Mouse (Mus musculus): Measurements from ENCODE around the gene Sgsh. TPM values are rescaled to one million over a fixed set of nuclear protein-coding genes. Genes with fewer than 3 reads are reported as not detected.

Gene Sgsh
- polyA plus RNA-seq, 1 experiment, result 3.4 TPM

- peak overlapping the region; percentile 38 for H3K4me3 ChIP-seq (replicated peaks)
- peaks cover 14% of the 10 kb centered on the region for H3K9me3 ChIP-seq
- H3K36me3 ChIP-seq (replicated peaks; ENCODE audit: low read length), result peaks cover 5% of the 10 kb centered on the region
- TF ChIP-seq FLI1 (IDR thresholded peaks at IDR 0.05; ENCODE audit: low read length) (no peak), GATA1 (IDR thresholded peaks at IDR 0.05; ENCODE audit: borderline replicate concordance, low read length) (no peak)
- H3K27me3 ChIP-seq (replicated peaks), result peaks cover 96% of the 10 kb centered on the region
- H3K4me1 ChIP-seq, result peaks cover 55% of the 10 kb centered on the region
Observed at GRCm38 (mm10) chr11:119344865-119345264, 10.5 kb downstream of the Sgsh start.

DNA sequence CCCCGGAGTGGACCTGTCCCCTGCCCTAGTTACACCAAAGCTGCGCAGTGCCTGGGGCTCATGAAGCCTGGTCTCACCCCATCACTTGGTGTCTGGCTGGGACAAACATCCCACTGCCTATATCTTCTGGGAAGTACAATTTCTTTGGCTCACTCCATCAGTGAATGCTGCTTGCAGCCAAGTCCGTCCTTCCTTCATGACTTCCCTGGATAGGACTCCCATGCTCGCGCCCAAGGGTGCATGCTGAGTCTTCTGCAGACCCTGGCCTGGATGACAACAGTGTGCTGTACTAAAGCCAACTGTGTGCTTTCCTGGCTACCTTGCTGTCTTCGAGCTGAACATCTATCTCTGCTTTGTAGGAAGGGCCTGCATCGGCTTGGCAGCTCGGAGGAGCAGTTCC is 11.2 kb downstream of the Sgsh start:
- peaks cover 52% of the 10 kb centered on the region for H3K4me1 ChIP-seq
- peaks cover 5% of the 10 kb centered on the region for H3K36me3 ChIP-seq (replicated peaks; ENCODE audit: low read length)
- H3K9me3 ChIP-seq, result peaks cover 14% of the 10 kb centered on the region
- peaks cover 94% of the 10 kb centered on the region for H3K27me3 ChIP-seq (replicated peaks)
- TF ChIP-seq FLI1 (IDR thresholded peaks at IDR 0.05; ENCODE audit: low read length), result no peak
- H3K4me3 ChIP-seq (replicated peaks), result no peak overlapping the region

DNA sequence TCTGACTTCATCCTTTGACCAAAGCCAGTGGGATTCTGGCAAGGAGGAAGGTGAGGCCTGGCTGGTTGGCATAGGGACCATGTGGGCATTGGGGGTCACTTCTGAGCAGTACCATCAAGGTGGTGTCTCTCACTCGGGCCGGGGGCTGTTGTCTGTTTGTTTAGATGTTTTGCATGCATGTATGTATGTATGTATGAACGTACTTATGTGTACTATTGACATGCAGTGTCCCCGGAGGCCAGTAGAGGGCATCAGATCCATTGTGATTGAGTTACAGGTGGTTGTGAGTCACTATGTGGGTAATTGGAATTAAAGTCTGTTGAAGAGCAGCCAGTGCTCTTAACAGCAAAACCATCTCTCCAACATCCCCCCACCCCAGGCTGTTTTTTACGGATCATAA is 15.7 kb downstream of the Sgsh start:
- Histone ChIP-seq H3K4me3 (replicated peaks) (no peak overlapping the region), H3K36me3 (replicated peaks; ENCODE audit: low read length) (no peaks in the 10 kb centered on the region), H3K4me1 (peaks cover 15% of the 10 kb centered on the region), H3K27me3 (replicated peaks) (peaks cover 91% of the 10 kb centered on the region), H3K9me3 (no peaks in the 10 kb centered on the region)
- TF ChIP-seq FLI1 (IDR thresholded peaks at IDR 0.05; ENCODE audit: low read length), result no peak
- TF ChIP-seq GATA1 (IDR thresholded peaks at IDR 0.05; ENCODE audit: borderline replicate concordance, low read length), result no peak

DNA sequence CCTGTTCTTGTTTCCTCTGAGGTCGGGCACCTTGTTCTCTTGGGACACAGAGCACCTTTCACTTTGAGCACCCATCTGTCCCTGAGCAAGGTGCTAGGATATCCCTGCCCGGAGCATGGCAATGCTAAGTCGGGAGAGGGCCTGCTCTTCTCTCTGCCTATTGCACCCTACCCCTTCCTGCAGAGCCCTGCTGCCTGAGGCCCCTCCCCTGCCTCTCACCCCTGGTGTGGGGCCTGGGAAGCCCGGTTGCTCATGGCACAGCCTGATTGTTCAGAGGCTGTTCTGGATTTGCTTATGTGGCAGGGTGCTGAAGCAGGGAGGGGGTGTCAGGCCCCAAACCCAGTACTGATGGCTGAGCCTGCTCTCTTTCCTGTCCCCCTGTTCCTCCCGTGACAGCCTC is 16.2 kb downstream of the Sgsh start:
- TF ChIP-seq GATA1 (IDR thresholded peaks at IDR 0.05; ENCODE audit: borderline replicate concordance, low read length) (no peak), FLI1 (IDR thresholded peaks at IDR 0.05; ENCODE audit: low read length) (no peak)
- Histone ChIP-seq H3K27me3 (replicated peaks) (peaks cover 89% of the 10 kb centered on the region), H3K9me3 (no peaks in the 10 kb centered on the region), H3K4me1 (peaks cover 10% of the 10 kb centered on the region), H3K4me3 (replicated peaks) (no peak overlapping the region), H3K36me3 (replicated peaks; ENCODE audit: low read length) (no peaks in the 10 kb centered on the region)

DNA sequence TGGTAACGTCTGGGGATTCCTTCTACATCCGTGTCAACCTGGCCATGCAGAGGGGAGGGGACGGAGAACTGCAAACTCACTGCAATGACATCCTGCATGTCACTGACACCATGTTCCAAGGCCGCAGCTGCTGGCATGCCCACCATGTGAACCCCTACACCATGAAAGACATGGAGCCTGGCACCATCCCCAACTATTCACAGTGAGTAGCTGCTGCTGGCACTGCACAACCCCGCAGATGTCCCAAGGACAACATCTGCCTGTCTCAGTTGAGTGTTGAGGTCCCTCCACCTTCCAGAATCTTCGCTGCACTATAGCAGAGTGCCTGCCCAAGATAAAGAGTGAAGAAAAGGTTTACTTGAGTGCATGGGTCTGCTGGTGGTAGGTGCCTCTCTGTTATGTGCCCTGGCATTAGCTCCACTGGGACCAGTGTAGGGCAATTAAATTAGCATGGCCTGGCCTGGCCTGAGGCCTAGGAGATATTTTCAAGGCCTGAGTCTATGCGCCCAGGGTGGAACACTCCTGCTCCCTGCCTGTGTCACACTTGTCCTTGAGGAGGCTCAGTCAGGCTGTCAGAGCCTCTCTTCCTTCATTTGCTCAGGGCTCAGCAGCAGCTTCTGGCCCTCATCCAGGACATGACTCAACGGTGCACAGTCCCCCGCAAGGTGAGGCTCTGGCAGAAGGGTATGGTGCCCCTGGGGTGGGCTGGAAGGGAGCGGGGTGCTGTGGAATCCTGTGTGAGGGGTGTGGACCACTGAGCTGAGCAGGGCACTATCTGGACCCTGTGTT is 16.9 kb downstream of the Sgsh start:
- no peaks in the 10 kb centered on the region for H3K9me3 ChIP-seq
- TF ChIP-seq FLI1 (IDR thresholded peaks at IDR 0.05; ENCODE audit: low read length), result no peak
- TF ChIP-seq GATA1 (IDR thresholded peaks at IDR 0.05; ENCODE audit: borderline replicate concordance, low read length), result no peak
- H3K36me3 ChIP-seq (replicated peaks; ENCODE audit: low read length), result no peaks in the 10 kb centered on the region
- no peak overlapping the region for H3K4me3 ChIP-seq (replicated peaks)
- peaks cover 89% of the 10 kb centered on the region for H3K27me3 ChIP-seq (replicated peaks)
- peaks cover 10% of the 10 kb centered on the region for H3K4me1 ChIP-seq

GRCm38 (mm10) chr11:119331970-119332369 is 23.4 kb downstream of the Sgsh start:
- TF ChIP-seq FLI1 (IDR thresholded peaks at IDR 0.05; ENCODE audit: low read length) (no peak), GATA1 (IDR thresholded peaks at IDR 0.05; ENCODE audit: borderline replicate concordance, low read length) (no peak)
- peaks cover 93% of the 10 kb centered on the region for H3K27me3 ChIP-seq (replicated peaks)

DNA sequence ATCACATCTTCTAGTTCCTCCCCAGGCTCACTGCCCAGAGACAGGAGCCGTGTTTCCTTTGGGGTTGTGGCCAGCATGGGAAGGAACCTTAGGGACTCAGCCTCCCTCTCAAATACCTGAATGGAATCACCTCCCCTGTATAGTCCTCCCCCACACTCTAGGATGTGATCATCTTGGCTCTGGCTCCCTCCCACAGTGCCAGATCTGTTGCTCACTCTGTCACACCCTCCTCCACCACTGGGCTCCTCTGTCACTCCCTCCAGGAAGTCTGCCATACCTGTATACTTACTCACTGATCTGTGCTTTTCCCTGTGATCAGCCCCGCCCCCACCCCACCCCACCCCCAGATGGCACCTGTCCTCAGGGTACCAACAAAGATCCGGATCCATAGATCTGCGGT is 24.7 kb downstream of the Sgsh start:
- H3K4me3 ChIP-seq (replicated peaks), result no peak overlapping the region
- H3K27me3 ChIP-seq (replicated peaks), result peaks cover 94% of the 10 kb centered on the region
- no peaks in the 10 kb centered on the region for H3K36me3 ChIP-seq (replicated peaks; ENCODE audit: low read length)
- H3K4me1 ChIP-seq, result no peaks in the 10 kb centered on the region
- H3K9me3 ChIP-seq, result peaks cover 5% of the 10 kb centered on the region
- TF ChIP-seq FLI1 (IDR thresholded peaks at IDR 0.05; ENCODE audit: low read length) (no peak), GATA1 (IDR thresholded peaks at IDR 0.05; ENCODE audit: borderline replicate concordance, low read length) (no peak)

More at GRCm38 (mm10) chr11:119331970-119332369, 23.4 kb downstream of the Sgsh start:
- Histone ChIP-seq H3K4me1 (no peaks in the 10 kb centered on the region), H3K4me3 (replicated peaks) (no peak overlapping the region), H3K36me3 (replicated peaks; ENCODE audit: low read length) (no peaks in the 10 kb centered on the region), H3K9me3 (no peaks in the 10 kb centered on the region)

GRCm38 (mm10) chr11:119325068-119325467 is 30.3 kb downstream of the Sgsh start:
- 0 out of 2 replicates have a peak, but pooled peaks cover 5% of the 10 kb centered on the region for H3K4me1 ChIP-seq
- no peak for TF ChIP-seq GATA1 (IDR thresholded peaks at IDR 0.05; ENCODE audit: borderline replicate concordance, low read length)
- no peak for TF ChIP-seq FLI1 (IDR thresholded peaks at IDR 0.05; ENCODE audit: low read length)
- H3K4me3 ChIP-seq (replicated peaks), result no peak overlapping the region
- H3K27me3 ChIP-seq (replicated peaks), result peaks cover 81% of the 10 kb centered on the region
- peaks cover 13% of the 10 kb centered on the region for H3K9me3 ChIP-seq
- no peaks in the 10 kb centered on the region for H3K36me3 ChIP-seq (replicated peaks; ENCODE audit: low read length)

GRCm38 (mm10) chr11:119322521-119322920 is 32.8 kb downstream of the Sgsh start:
- Histone ChIP-seq H3K4me3 (replicated peaks) (no peak overlapping the region), H3K36me3 (replicated peaks; ENCODE audit: low read length) (no peaks in the 10 kb centered on the region), H3K4me1 (0 out of 2 replicates have a peak, but pooled peaks cover 5% of the 10 kb centered on the region), H3K27me3 (replicated peaks) (peaks cover 73% of the 10 kb centered on the region), H3K9me3 (peaks cover 13% of the 10 kb centered on the region)
- TF ChIP-seq GATA1 (IDR thresholded peaks at IDR 0.05; ENCODE audit: borderline replicate concordance, low read length), result no peak
- TF ChIP-seq FLI1 (IDR thresholded peaks at IDR 0.05; ENCODE audit: low read length), result no peak

GRCm38 (mm10) chr11:119316720-119317119 is 38.6 kb downstream of the Sgsh start:
- no peaks in the 10 kb centered on the region for H3K9me3 ChIP-seq
- no peak for TF ChIP-seq FLI1 (IDR thresholded peaks at IDR 0.05; ENCODE audit: low read length)
- no peak for TF ChIP-seq GATA1 (IDR thresholded peaks at IDR 0.05; ENCODE audit: borderline replicate concordance, low read length)
- H3K4me1 ChIP-seq, result no peaks in the 10 kb centered on the region
- no peaks in the 10 kb centered on the region for H3K36me3 ChIP-seq (replicated peaks; ENCODE audit: low read length)
- H3K4me3 ChIP-seq (replicated peaks), result no peak overlapping the region
- peaks cover 53% of the 10 kb centered on the region for H3K27me3 ChIP-seq (replicated peaks)
